Mouse (Mus musculus) bone marrow, adult 2 months (tissue): ENCODE results near the gene Echdc3.

Experiments used
- CTCF ChIP-seq: fragments of 200-500 bp; IDR thresholded peaks from 2 replicates; pipeline ENCODE4 v1.5.1; 2011; ENCODE audit warnings: low read length, control low read depth; ENCODE audit not compliant: control insufficient read depth, insufficient read depth
- POLR2A ChIP-seq: fragments of 200-500 bp; IDR thresholded peaks from 2 replicates; pipeline ENCODE4 v1.6.1; 2011; ENCODE audit warnings: low read depth, mild to moderate bottlenecking, control low read depth, low read length, borderline replicate concordance; ENCODE audit not compliant: control insufficient read depth

DNA sequence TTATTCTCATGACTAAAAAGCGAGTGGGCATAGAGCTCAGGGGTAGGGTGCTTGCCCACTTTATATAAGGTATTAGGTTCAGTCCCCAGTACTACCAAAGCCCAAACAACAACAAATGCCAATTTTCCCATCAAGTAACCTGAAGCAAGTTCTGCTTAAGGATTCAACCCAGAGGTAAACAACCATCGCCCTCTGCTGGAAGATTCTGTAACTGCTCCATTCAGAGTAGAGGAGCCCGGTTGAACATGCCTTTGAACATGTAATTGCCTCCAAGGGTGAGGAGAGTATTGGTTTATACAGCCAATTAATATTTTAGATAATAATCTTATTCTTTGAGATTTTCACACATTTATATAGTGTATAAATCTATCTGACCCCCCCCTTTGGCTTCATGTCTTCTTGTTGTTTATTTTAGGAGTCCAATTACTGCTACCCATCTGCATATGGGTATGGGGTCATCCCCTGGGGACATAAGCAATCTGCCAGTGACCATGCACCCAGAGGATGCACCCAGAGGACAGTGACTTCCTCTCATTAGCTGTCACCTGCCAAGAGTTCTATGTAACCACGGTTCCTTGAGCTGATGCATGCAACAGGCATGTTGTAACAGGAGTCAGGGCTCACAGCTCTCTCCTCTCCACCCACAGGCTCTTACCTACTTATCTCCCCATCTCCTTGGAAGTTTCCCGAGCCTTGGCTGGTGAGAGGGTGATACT is 44.8 kb downstream of the Echdc3 start:
- no peak for TF ChIP-seq CTCF
- no peak for TF ChIP-seq POLR2A
